Mouse (Mus musculus) kidney, adult 8-10 months (tissue): Measurements from ENCODE around the gene Ncoa1.
"Not testable (repeated sequence)": the region's sequence is repeated elsewhere in the genome, so short reads cannot be mapped to it uniquely, and the experiment has no call there.

Experiments used
- DNase-seq, 2 experiments: peaks; one replicate each; pipeline ENCODE4 v3.0.0; 2022

The Ncoa1 gene

GRCm38 (mm10) chr12:4299300-4299699, 177.7 kb downstream of the Ncoa1 start:
- DNase-seq: no peak

GRCm38 (mm10) chr12:4298626-4299025, 178.4 kb downstream of the Ncoa1 start:
- no peak for DNase-seq

GRCm38 (mm10) chr12:4295881-4296280, 181.1 kb downstream of the Ncoa1 start:
- DNase-seq: no peak

- DNase-seq: no peak
Observed at GRCm38 (mm10) chr12:4295281-4295680, 181.7 kb downstream of the Ncoa1 start.

DNA sequence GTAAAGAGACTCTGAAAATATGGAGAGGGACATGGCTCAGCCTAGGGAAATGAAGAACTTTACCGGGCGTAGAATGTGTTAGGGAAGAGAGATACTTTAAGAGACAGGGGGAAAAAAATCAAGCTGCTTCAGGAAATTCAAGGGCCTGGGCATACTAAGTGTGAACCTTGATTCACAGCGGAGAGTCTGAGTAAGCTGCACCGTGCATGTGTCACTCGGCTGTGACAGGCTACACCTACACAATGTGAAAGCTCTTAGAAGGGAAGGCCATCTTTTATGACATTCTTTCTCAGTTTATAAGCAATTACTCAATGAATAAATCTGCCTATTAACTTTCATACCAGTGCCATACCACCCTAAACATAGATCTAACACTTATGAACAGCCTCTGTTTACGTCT, 183.2 kb downstream of the Ncoa1 start:
- no peak for DNase-seq

DNA sequence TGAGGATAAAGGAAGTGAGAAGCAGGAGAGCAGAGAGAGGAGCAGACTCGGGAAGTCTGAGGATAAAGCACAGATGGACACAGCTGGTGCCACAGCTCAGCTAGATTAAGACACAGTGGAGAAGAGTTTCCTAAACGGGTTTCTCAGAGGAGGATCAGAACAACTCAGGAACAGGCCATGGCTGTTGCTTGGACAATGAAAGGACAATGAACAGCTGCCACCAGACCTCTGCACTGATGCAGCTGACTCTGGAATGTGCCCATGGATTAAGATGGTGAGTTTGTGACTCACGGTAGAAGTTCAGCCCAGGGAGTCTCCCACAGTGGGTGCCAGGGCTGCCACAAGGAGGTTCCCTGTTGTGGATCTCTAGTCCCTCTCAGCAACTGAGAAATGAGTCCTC, 191.8 kb downstream of the Ncoa1 start:
- DNase-seq: no peak

- no peak for DNase-seq
Observed at GRCm38 (mm10) chr12:4279878-4280277, 197.1 kb downstream of the Ncoa1 start.

- DNase-seq: no peak
Observed at GRCm38 (mm10) chr12:4278978-4279755, 197.8 kb downstream of the Ncoa1 start.

DNA sequence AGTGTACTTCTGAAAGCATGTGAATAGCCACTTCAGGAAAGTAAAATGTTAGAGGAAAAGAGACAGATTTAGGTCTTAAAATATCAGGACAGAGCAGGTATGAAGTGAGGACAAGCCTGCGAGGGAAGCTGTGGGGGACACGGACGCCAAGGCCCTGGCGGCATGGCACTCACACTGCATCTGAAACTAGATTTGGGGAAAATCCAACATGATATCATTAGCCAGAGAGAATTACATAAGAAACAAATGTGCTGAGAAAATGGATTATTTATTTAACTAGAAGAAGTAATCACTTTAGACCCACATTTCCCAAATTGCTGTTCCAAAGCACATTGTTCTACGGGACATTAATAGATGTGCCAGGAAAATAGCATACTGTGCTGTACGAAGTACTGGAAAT, 205.9 kb downstream of the Ncoa1 start:
- DNase-seq: no peak

GRCm38 (mm10) chr12:4267765-4268164, 209.2 kb downstream of the Ncoa1 start:
- peak in 1 of 2 experiments; percentile 11 for DNase-seq

- DNase-seq: no peak
Observed at GRCm38 (mm10) chr12:4252742-4253655, 224.0 kb downstream of the Ncoa1 start.

GRCm38 (mm10) chr12:4249786-4250185, 227.2 kb downstream of the Ncoa1 start:
- no peak for DNase-seq

GRCm38 (mm10) chr12:4245742-4246141, 231.2 kb downstream of the Ncoa1 start:
- DNase-seq: no peak

- no peak for DNase-seq
Observed at GRCm38 (mm10) chr12:4243805-4244204, 233.2 kb downstream of the Ncoa1 start.

- not testable (repeated sequence) for DNase-seq
Observed at GRCm38 (mm10) chr12:4240281-4240680, 236.7 kb downstream of the Ncoa1 start.

GRCm38 (mm10) chr12:4237481-4237880, 239.5 kb downstream of the Ncoa1 start:
- no peak for DNase-seq

DNA sequence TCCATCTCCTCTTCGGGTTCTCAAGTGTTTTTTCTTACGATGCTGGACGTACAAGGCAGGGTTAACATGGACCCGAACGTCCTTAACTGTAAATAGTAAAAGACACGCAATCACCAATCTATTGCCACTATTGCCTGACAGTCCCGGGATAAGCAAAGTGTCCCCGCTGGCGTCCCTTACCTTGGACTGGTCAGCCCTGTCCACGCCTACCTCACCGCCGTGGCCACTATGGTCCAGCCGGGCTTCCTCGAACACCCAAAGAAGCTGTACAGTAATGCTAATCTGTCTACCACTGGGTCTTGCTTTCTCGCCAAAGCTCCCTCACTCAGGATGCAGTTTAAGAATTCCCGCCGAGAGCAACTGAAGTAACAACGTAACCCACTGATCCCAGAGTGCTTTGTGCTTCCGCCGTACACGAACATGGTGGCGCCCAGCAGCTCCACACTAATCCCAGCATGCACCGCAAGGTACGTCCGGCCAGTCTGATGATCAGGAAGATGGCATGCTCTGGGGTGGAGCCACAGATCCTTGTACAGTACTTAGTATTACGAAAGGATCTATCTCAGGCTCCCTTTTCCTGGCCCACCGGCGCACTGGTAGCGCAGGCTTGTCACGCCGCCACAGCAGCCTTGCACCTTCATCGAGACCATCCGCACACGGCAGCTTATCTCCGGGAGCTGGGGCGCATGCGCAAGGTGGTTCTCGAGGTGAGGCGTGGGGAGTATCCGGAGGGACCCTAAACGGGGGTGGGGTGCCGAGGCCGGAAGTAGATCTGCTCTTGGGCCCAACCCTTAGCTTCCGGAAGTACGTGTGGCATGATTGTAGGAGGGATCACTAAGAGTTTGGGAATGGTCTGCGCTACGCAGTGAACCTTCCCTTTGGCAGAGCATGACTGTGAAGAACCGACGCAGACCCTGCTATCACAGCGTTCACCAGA, 243.1 kb downstream of the Ncoa1 start, which contains the start of the genes Ptrhd1 and Cenpo:
Gene Ptrhd1, plus strand, starts transcription at position 456 of the 937 bp plus-strand sequence.
Gene Cenpo, minus strand, starts transcription at position 723 of the 937 bp plus-strand sequence.
- peak; percentile 98 to 99 for DNase-seq

- DNase-seq: no peak
Observed at GRCm38 (mm10) chr12:4232777-4233176, 244.2 kb downstream of the Ncoa1 start.

GRCm38 (mm10) chr12:4230156-4230555, 246.8 kb downstream of the Ncoa1 start:
- DNase-seq: no peak

- peak in 1 of 2 experiments; percentile 22 for DNase-seq
Observed at GRCm38 (mm10) chr12:4212908-4213307, 264.1 kb downstream of the Ncoa1 start.

DNA sequence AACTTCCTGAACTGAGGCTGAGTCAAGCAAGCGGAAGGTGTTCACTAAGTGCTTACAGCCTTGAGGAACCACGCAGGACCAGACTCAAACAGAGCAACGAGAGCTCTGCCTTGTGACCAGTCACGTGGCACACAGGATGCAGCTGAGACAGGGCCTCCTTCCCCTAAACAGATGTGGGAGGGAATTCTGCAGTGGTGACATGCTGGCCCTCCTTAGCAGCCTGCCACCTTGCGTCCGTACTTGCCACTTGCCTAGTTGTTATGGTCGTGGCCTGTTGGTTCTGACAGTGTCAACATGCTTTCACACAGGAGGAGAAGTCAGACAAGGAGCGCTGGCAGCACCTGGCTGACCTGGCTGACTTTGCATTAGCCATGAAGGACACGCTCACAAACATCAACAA, 265.8 kb downstream of the Ncoa1 start:
- peak in 1 of 2 experiments; percentile 18 for DNase-seq

- DNase-seq: no peak
Observed at GRCm38 (mm10) chr12:4209196-4209595, 267.8 kb downstream of the Ncoa1 start.
